Mouse (Mus musculus): Measurements from ENCODE around the gene Stx12.

Stx12 gene

DNA sequence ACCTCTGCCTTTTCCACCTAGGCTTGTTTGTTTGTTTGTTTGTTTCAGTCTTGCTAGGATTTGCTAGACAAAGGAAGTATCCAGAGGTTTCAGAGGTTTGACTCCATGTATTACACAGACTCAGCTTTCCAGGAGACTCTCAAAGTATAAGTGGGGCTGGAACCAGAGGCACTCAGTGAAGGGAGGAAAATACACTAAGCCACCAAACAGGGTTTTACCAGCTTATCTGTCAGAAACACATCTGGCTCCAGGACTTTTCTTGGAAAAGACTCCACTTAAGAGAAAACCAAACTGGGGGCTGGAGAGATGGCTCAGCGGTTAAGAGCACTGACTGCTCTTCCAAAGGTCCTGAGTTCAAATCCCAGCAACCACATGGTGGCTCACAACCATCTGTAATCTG lies 23.4 kb downstream of the Stx12 start:
- no peak for DNase-seq

- no peak for DNase-seq
Measured at GRCm38 (mm10) chr4:132843705-132844071, 40.6 kb downstream of the Stx12 start.

DNA sequence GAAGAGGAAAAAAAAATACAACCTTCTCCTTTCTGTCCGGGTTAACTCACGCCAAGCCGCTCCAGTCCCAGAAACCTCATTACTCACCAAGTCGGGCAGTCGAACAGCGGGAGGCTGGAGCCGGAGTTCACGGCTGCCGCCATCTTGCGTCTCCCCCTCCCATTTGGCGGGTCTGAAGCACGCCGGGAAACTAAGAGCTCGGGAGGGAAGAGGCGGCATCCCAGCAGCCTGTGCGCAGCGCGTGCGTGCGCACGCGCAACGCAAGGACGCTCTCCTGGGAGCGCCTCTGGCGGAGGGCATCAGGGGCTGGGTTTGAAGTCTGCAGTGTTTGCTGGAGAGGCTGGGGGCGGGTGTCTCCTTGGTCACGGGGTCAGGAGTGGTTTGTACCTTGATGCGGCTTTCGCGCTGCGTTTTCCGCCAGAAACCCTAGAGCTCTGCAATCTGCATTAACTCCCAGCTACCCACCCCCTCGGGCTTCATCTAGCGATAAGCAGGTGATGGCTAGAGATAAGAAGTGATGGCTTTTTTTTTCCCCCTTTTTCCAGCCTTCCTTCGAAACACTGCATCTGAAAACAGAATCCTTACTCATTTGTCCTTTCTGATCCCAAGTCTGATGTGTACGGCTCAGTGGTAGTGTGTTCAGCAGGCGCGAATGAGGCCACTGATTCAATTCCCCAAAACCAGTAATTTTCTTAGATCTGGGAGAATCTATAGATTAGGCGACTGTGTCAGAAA lies 41.2 kb downstream of the Stx12 start, which contains the start of gene Ppp1r8:
Gene Ppp1r8, minus strand, starts transcription at position 200 of the 735 bp plus-strand sequence.
- peak; percentile 91 for DNase-seq

GRCm38 (mm10) chr4:132842281-132842906 lies 41.9 kb downstream of the Stx12 start:
- peak; percentile 38 for DNase-seq

- DNase-seq = no peak
Measured at GRCm38 (mm10) chr4:132841493-132841892, 42.8 kb downstream of the Stx12 start.

DNA sequence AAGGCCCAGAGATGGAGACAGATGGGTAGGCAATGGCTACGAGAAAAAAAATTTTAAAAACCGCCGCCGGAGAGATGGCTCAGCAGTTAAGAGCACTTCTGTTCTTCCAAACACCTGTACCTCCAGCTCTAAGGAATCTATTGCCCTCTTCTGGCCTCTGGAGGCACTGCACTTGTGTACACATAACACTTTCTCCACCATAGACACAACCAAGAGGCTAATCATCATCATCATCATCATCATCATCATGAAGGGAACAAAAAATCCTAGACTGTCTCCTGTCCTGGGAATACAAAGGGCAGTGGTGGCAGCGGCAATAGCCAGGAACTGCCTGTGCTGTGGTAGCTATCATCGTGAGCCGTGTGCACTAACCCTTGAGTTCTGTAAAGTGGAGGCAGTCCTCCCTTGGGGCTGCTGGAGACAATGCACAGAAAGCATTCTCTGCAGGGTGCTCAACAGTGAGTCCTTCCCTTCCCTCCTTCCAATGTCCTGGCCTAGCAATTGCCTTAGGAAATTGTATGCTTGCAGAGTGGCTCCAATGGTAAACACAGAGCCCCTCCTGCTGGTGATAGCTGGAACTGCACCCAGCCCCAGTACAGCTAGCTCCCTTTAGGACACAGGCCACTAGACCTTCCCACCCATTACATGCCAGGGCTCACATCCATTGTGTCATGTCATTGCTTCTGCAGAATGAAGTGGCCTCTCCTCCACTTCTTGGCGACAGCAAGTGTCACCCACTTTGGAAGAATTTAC lies 60.5 kb downstream of the Stx12 start:
- DNase-seq = peak; percentile 84

DNA sequence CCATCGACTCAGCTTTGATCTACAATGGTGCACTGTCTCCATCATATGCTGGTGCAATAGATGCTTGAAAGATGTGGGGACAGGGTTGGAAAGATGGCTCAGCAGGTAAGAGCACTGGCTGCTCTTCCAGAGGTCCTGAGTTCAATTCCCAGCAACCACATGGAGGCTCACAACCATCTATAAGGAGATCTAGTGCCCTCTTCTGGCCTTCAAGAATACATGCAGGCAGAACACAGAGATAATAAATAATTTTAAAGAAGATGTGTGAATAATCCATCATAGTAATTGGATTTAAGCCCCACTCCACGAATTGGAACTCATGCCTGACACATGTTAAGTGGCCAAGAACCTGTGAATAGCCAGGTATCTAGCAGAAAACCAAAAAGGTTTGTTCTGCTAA lies 65.9 kb downstream of the Stx12 start:
- DNase-seq = no peak

- no peak for DNase-seq
Measured at GRCm38 (mm10) chr4:132816855-132817254, 67.5 kb downstream of the Stx12 start.

DNA sequence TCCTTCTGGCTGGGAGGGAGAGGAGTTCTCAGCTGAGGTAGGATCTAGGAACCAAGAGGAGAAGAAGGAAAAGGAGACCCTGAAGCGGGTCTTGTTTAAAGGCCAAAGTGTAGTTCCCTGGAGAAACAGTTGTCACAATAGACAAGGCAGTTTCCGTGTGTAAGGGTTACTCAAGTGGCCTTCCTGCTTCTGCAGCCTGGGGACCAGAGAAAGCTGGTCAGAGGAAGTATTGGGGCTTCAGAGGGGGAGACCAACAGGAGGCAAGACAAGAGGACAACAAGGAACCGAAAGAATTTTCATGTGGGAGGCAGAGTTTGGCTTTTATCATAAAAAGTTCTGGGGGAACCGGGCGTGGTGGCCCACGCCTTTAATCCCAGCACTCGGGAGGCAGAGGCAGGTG lies 67.9 kb downstream of the Stx12 start:
- DNase-seq = no peak

GRCm38 (mm10) chr4:132809621-132810020 lies 74.7 kb downstream of the Stx12 start:
- no peak for DNase-seq

DNA sequence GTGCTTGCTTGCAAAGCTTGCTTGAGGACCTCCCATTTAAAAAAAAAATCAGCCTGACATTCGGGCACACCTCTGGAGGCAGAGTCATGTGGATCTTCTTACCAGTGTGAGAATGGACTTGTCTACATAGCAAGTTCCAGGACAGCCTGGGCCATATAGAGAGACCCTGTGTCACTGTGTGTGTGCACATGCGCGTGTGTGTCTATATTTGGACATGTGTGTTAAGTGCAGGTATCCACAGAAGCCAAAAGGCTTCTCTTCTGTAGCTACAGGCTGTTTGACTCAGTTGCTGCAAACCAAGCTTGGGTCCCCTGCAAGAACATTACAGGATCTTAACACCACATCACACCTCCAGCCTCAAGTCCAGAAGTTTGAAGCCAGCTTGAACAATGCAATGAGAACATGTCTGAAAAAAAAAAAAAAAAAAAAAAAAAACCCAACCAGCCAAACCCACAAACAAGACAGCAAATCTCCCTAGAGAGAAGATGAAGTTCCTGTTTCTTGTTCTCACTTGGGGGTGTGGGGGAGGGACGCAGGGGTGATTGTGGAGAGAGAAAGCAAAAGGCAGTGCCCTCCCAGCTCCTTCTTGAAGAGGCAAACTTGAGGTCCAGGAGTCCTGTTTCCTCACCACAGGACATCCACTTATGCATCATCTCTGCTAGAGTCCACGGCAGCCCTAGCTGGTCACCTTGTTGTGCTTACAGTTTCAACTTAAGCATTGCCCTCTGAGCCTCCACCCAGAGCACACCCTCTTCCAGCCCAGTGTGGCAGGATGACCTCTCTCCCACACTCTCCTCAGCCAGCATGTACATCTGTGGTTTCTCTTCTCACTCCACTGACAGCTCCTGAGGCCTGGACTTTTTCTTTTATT lies 76.3 kb downstream of the Stx12 start:
- peak; percentile 15 for DNase-seq

DNA sequence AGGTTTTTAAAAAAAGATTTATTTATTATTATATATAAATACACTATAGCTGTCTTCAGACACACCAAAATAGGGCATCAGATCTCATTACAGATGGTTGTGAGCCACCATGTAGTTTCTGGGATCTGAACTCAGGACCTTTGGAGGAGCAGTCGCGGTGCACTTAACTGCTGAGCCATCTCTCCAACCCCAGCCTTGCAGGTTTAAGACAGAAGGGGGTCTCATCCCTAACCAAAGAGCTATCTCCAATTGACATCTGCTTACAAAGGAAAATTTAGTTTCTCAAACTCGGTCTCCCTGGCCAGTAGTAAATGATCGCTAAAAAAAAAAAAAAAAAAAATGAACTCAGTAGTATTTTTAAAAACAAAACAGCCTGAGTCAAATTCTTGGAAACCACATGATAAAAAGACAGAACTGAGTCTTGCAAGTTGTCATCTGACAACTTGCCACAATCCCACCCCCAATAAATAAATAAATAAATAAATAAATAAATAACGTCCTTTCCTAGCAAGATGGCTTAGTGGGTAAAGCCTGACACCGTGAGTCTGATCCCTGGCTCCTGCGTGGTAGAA lies 77.6 kb downstream of the Stx12 start:
- DNase-seq = no peak

- DNase-seq = no peak
Measured at GRCm38 (mm10) chr4:132805599-132806197, 78.6 kb downstream of the Stx12 start.

DNA sequence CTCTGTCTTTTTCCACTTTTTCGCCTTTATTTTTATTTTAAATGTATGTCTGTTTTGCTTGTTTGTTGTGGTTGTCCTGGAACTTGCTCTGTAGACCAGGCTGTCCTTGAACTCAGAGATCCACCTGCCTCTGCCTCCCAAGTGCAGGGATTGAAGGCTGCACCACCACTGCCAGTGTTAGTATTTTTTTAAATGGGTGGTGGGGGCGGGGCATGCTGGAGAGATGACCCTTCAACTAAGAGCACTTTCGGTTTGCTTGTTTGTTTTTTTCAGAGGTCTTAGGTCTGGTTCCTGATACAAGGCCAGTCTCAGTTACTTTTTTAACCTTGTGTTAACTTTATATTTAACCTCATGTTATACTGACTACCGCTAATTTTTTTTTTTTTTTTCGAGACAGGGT lies 79.2 kb downstream of the Stx12 start:
- DNase-seq = no peak

DNA sequence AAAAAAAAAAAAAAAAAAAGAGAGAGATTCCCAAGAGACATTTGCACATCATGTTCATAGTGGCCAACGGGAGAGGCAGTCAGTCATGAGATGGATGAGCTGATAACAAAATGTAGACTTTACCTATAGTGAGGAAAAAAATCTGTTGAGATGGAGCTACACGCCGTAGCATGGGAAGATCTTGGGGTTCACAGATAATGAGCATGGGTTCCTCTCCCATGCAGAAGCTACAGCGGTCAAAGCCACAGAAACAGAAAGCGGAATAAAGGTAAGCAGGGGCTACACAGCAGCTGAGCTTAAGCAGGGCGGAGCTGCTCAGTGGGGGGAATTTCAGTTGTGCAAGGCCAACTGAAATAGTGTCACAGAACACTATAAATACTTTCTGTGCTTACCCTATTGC lies 80.0 kb downstream of the Stx12 start:
- peak; percentile 30 for DNase-seq

DNA sequence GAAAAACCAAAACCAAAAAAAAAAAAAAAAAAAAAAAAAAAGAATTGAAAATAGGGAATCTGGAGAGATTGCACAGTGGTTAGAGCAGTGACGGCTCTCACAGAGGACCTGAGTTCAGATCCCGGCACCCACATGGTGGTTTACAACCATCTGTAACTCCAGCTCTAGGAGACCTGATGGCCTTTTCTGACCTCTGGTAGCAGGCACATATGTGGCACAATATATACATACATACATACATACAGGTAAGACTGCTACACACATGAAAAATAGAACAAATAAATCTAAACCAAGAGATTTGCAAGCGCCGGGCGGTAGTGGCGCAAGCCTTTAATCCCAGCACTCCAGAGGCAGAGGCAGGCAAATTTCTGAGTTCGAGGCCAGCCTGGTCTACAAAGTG lies 80.4 kb downstream of the Stx12 start:
- no peak for DNase-seq
